Mouse (Mus musculus) ovary, adult 2 months (tissue): ENCODE measurements around the gene Ache. TPM values are rescaled to one million over a fixed set of nuclear protein-coding genes. Genes with fewer than 3 reads are reported as not detected.

Experiments
- polyA plus RNA-seq: library from polyadenylated mRNA; depleted of rRNA; stranded (reverse); fragments of >200 nt; gene quantifications from 2 replicates; pipeline ENCODE4 v1.2.3, GENCODE M21; 2012; rRNA removed

Gene Ache
- polyA plus RNA-seq = 1.2 and 1.3 TPM in 2 replicates

DNA sequence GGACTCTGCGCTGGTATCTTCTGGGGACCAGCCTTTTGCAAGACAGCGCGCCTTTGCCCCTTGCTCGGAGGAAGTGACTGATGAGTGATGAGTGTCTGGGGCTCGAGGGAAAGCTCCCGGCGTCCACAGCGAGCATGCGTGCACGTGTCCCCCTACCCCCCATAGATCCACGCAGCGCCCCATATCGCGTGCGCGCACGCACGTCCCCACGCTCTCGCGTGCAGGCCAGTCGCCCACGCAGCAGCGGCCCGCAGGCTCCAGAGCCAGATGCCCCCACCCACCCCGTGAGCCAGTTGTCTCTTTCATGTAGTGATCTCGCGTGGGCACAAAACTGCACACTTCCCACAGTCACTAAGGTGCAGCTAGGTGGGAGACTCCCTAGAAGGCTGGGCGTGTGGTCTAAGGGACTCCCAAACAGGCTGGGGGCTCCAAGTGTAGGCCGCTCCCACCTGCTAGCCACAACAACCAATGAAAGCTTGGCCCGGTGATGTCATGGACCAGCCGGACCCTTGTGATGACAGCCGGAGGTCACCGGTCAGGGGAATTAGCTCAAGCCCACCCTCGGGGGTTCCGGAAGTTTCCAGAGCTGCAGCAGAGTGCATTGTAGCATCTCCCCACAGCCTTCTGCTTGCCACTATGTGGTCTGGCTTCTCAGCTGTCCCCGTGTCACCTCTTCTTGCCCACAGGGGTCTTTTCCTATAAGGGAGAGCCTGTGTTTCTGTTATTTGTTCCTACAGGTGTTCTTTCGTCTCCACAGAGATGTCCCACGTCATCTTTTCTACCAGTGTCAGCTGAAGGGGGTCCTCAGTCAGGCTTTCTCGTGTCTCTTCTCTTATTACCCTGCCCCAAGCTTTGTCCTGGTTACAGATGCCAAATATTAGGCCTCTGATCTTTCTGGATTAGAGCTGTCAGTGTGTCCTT lies at the start of gene Ache:
TSS of gene Ache (plus strand) at position 488 of the 921 bp plus-strand sequence.

DNA sequence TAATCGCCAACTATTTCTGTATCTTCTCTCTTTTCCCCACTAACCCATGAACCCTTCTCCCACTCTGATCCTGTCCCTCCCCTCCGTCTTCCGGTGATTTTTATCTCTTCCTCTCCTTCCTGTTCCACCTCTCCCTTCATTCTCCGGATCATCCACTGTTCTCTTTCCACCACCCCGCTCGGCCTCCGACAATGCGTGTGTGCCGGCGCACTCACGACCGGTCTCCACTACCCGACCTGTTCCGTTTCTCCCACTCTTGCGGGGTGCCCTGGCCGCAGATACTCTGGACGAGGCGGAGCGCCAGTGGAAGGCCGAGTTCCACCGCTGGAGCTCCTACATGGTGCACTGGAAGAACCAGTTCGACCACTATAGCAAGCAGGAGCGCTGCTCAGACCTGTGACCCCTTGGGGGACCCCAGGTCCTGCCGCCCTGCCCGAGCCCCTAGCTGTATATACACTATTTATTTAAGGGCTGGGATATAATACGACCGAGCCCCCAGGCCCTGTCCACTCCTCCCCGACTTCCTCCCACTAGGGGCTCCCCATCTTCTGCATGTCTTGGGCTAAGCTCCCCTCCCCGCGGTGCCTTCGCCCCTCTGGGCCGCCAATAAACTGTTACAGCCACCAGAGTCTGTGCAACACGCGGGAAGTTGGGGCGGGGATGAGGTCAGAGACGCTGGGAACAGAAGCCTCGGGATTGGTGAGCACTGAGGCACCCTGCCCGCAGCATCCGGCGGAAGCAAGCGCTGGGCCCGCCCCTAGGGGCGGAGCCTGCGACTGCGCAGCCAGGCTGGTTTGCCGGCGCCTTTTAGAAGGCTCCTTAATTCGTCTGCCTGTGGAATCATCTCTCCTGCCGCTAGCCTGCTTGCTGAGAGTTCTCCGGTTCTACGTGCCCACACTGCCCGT lies 6.8 kb downstream of the Ache start, which contains the start of gene Ufsp1:
TSS of gene Ufsp1 (plus strand) at position 791 of the 905 bp plus-strand sequence.

DNA sequence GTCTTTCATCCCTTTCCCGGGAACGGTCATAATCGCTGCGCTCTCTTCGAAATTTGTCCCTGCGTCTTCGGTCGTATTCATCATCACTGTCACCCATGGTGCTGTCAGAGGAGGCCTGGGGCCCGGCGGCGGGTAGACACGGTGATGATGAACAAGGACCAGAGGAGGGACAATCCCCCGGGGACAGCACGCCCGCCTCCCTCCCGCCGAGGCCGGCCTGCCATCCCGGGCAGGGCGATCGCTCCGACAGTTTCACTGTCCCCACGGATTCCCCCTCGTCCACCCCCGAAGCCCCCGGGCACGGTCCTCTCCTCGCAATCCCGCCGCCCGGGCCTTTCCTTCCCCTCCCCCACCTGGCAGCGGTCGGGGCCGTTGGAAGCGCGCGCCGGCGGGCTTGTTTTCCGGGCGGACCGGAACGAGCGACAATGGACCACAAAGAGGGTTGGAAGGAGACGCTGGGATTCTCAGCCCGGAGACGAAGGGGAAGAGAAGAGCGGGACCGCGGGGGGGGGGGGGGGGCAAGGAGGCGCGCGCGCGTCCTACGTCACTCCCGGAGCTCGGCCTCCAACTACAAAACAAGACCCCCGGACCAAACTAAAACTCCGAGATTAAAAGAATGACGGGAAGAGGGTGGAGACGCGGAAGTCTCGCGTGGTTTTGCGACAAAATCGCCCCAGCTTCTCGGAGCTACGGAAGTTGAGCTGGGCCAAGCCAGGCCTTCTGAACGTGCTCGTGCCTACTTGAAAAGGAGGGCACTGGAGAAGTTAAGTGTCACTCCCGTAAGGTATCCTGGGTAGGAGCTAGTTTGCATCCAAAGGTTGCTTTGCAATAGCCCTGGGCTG lies 20.0 kb downstream of the Ache start, which contains the start of gene Srrt:
TSS of gene Srrt (minus strand) at position 604 of the 842 bp plus-strand sequence.

DNA sequence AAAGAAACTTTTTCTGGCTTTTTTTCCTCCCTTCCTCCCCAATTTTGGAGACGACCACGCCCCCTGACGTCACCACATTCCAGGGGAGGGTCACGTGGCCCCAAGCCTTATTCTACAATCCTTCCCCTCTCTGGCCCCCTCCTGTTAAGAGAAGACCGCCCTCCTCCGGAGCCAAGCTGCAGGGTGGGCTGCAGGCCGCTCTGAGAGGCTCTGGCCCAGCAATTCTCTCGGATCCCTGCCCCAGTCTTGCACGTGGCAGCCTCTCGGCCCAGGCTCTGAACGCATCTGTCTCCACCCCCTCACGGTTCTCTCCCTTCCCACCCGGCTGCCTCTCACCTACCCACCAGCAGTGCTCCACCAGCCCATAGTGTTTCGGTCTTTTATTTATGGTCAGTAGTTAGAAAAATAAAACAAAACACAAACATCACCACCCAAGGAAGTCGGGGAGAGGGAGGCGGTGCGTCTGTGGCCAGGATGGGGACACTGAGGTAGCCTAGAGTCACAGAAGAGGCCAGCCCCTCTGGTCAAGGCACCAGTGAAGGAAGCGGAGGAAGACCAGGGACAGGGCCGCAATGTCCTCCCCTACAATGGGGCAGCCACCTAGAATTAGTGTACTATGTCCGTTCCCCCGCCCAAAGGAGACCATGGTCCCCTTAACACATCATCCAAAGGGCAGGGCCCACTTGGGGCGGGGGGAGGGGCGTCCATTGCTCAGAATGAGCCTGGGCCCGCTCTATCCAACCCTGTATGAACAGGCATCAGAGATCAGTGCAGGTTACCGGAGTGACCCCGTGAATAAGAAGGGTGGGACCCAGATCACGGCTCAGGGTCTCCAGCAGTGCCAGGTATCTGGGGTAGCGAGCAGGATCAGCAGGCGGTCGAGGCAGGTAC lies 27.1 kb downstream of the Ache start, which contains the start of gene Trip6:
TSS of gene Trip6 (minus strand) at position 212 of the 891 bp plus-strand sequence.

DNA sequence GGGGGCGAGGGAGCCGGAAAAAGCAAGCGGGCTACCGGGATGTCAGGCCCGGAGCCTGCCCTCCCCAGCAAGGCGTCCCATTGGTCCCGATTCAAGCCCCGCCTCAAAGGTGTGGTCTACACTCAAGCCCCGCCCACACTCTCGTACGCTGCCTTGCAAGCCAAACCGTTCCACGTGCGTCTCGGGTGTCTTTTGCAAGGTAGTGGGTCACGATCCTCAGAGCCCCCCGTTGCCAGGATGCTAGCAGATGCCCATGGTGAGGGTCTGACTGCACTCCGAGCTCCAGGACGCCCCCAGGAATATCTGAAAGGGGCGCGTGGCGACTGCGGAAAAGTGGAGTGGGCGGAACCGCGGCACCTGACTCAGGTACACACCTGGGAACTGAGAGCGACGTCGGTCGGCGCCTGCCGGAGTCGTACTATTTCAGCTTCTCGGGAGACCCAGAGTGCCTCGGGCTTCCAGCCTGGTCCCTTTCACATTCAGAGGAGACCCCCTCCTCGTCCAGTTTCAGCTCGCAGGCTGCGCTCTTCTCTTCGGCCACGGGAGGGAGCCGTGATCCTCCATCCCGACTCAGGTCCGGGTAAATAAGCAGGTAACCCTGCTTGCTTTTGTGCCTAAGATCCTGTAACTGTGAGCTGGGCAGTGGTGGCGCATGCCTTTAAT lies 46.3 kb downstream of the Ache start, which contains the start of gene Slc12a9:
TSS of gene Slc12a9 (minus strand) at position 86 of the 663 bp plus-strand sequence.

Other genes starting within 250 kb of the Ache start
- 44.5 and 48.4 TPM in 2 replicates for gene Ap1s1, start 241.4 kb upstream of the Ache start, polyA plus RNA-seq
- gene Serpine1, start 215.3 kb upstream of the Ache start, polyA plus RNA-seq = 8.6 TPM in 2 replicates
- 9.6 and 14.3 TPM in 2 replicates for gene Trim56, start 171.3 kb upstream of the Ache start, polyA plus RNA-seq
- gene Muc3, start 138.2 kb upstream of the Ache start, polyA plus RNA-seq = 0.29 and 0.32 TPM in 2 replicates
- gene Muc3a, start 75.1 kb upstream of the Ache start, polyA plus RNA-seq = 1.9 and 2.9 TPM in 2 replicates
- 12.0 and 14.2 TPM in 2 replicates for gene Ufsp1, start 7.1 kb downstream of the Ache start, polyA plus RNA-seq
- 163 and 171 TPM in 2 replicates for gene Srrt, start 20.2 kb downstream of the Ache start, polyA plus RNA-seq
- 99.6 and 100.0 TPM in 2 replicates for gene Trip6, start 26.9 kb downstream of the Ache start, polyA plus RNA-seq
- 33.8 and 36.0 TPM in 2 replicates for gene Slc12a9, start 46.1 kb downstream of the Ache start, polyA plus RNA-seq
- 77.9 and 78.8 TPM in 2 replicates for gene Ephb4, start 62.6 kb downstream of the Ache start, polyA plus RNA-seq
- 0.28 and 0.45 TPM in 2 replicates for gene Zan, start 189.5 kb downstream of the Ache start, polyA plus RNA-seq
- gene Pop7, start 215.0 kb downstream of the Ache start, polyA plus RNA-seq = 50.2 and 64.6 TPM in 2 replicates
- 49.3 and 49.4 TPM in 2 replicates for gene Gigyf1, start 231.0 kb downstream of the Ache start, polyA plus RNA-seq
- gene Epo, start 245.7 kb downstream of the Ache start, polyA plus RNA-seq = 0.60 TPM in 1 of 2 replicates, not detected in the other
- gene Gnb2, start 246.0 kb downstream of the Ache start, polyA plus RNA-seq = 1,508 and 1,755 TPM in 2 replicates